Mouse (Mus musculus) olfactory bulb, adult 2 months (tissue): ENCODE measurements around the gene Purb.

Experiments used
- CTCF ChIP-seq: fragments of 200-500 bp; IDR thresholded peaks from 2 replicates; pipeline ENCODE4 v1.5.1; 2012; ENCODE audit warnings: low read depth, mild to moderate bottlenecking, low read length, moderate library complexity; ENCODE audit not compliant: insufficient read depth
- POLR2A ChIP-seq: fragments of 200-500 bp; IDR thresholded peaks from 2 replicates; pipeline ENCODE4 v1.6.1; 2012; ENCODE audit warnings: mild to moderate bottlenecking, low read depth, low read length, moderate library complexity; ENCODE audit not compliant: insufficient read depth

- TF ChIP-seq POLR2A, result no peak
- no peak for TF ChIP-seq CTCF
Measured at GRCm38 (mm10) chr11:6474381-6474780, 1.3 kb downstream of the Purb start.
